Mouse (Mus musculus) bone marrow macrophage, adult 2 months (primary cell): Measurements from ENCODE around the gene Ptprcap. TPM values are rescaled to one million over a fixed set of nuclear protein-coding genes. Genes with fewer than 3 reads are reported as not detected.
"Not testable (repeated sequence)": the region's sequence is repeated elsewhere in the genome, so short reads cannot be mapped to it uniquely, and the experiment has no call there.

Experiments used
- H3K27ac ChIP-seq: 2 replicates; pipeline ENCODE4 v1.5.1; 2012; ENCODE audit warnings: low read depth, low read length; ENCODE audit not compliant: insufficient read depth
- H3K4me1 ChIP-seq: 2 replicates; pipeline ENCODE4 v1.6.1; 2012; ENCODE audit warnings: low read length; ENCODE audit not compliant: control insufficient read depth, insufficient read depth
- H3K4me3 ChIP-seq: 2 replicates; pipeline ENCODE4 v1.5.1; 2012; ENCODE audit warnings: mild to moderate bottlenecking, low read length, moderate library complexity; ENCODE audit not compliant: insufficient read depth
- CTCF ChIP-seq: IDR thresholded peaks from 2 replicates; pipeline ENCODE4 v1.5.1; 2012; ENCODE audit warnings: low read depth, mild to moderate bottlenecking, low read length, moderate library complexity
- POLR2A ChIP-seq: IDR thresholded peaks from 2 replicates; pipeline ENCODE4 v1.6.1; 2012; ENCODE audit warnings: mild to moderate bottlenecking, low read depth, low read length, borderline replicate concordance
- polyA plus RNA-seq: library from polyadenylated mRNA; stranded (reverse); fragments of >200 nt; gene quantifications from 2 replicates; pipeline ENCODE4 v1.2.4, GENCODE M21; 2012; ENCODE audit not compliant: missing spikeins, insufficient read depth, insufficient read length

Gene Ptprcap
- polyA plus RNA-seq, 1 experiment, result 2.3 TPM

DNA sequence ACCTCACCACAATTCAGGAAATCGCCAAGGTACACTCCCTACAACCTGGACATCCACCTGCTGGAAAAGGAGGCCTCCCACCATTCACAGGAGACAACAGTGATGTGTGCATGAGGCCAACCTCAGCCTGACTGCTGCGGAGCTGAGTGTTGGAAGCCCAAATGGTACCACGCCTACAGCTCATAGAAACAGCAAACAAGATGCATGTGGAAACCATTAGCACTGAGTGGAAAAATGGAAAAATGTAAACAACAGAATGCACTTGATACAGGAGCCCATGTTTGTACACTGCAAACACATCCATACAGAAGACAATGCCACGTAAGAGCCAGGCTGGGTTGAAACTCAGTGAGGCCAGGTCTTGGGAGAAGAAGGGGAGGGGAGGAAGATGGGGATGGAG is 29.0 kb upstream of the Ptprcap start:
- TF ChIP-seq CTCF, result no peak
- TF ChIP-seq POLR2A, result no peak
- Histone ChIP-seq H3K4me3 (no peak overlapping the region), H3K4me1 (peaks cover 41% of the 10 kb centered on the region), H3K27ac (peak overlapping the region; percentile 84)

DNA sequence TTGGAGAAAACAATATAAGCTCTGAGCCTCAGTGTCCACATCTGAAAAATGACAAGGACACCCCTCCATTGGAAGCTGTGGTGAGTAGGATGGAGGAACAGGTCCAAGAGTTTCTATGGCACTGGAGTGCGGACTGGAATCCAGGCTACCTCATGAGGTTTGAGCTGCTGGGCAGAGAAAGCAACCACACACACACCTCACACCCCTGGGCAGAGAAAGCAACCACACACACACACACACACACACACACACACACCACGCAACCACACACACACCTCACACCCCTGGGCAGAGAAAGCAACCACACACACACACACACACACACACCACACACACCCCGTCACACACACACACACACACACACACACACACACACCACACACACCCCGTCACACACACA is 28.1 kb upstream of the Ptprcap start:
- Histone ChIP-seq H3K4me1 (peaks cover 38% of the 10 kb centered on the region), H3K27ac (peak overlapping the region; percentile 34; the same call in 1 of the 2 replicates), H3K4me3 (peak overlapping the region; percentile 62)

DNA sequence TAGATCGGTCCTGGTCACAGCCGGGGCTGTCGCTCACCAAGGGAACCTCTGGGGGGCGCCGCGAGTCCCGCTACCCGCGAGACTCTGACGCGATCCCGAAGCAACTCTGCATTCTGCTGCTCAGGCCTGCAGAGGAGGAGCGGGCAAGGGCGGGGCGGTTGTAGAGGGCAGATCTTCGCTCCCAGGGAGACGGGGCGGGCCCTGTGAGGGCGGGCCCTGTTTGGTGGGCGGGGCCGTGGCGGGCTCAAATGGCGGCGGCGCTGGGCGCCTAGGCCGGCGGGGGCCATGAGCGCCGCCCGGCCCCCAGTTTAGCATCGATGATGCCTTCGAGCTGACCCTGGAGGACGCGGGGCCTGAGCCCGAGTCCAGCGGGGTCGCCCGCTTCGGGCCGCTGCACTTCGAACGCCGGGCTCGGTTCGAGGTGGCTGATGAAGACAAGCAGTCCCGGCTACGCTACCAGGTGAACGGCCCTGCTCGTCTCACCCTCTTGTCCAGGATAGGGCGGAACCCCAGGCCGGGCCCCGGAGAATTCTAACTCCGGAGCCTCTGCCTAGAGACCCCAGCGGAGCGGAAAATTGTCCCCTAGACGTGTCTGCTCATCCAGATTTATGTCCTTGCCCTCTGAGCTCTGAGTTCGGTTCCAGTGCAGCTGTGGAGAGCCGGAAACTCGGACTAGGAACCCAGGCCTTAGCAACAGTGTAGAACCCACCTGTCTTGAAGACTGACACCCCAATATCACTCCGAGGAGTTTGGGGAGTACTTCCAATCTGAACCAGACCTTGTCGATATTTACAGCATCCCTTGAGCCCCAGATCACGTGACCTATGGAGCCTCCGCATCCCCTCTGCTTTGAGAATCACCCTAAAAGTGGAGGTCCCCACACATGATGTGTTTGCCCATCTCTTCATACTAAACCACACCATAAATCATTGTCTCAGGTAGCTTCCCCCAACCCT is 27.4 kb upstream of the Ptprcap start, which contains the start of gene Aip:
Aip (minus strand) TSS at position 118 of the 956 bp plus-strand sequence.
- Histone ChIP-seq H3K4me1 (peaks cover 31% of the 10 kb centered on the region), H3K4me3 (peak within 1 kb of the TSS; percentile 75), H3K27ac (peak within 1 kb of the TSS; percentile 34; the same call in 1 of the 2 replicates)
- TF ChIP-seq CTCF (no peak), POLR2A (peak; percentile 87; the same call in 1 of the 2 replicates)

DNA sequence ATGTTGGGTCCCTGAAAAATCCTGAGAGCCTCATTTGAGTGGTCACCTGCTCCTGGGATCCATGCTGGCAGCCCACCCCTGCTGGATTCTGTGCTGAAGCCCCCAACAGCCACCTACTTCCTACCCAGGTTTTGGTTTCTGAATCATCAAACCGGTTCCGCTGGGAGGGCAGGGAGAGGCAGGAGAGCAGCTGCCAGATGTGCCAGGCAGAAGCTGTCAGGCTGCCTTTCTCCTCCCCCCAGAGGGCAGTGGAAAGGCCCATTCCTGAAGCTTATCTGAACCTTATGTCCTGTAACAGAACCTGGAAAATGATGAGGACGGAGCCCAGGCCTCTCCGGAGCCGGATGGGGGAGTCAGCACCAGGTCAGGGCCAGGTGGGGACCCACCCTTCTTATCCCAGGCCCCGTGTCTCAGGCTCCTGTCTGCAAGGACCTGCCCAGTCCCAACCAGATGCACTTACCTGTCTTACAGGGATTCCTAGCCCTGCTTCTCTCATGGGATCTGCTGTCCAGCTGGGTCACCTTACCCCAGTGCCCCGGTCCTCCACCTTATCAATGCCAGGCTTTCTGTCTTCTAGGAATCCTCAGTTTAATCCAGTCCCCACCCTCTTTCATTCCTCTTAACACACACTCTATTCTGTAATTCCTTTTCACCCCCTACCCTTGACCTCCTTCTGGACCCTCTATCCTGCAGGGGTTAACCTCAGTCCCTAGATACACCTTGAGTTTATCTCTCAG is 26.5 kb upstream of the Ptprcap start:
- H3K4me1 ChIP-seq, result peaks cover 28% of the 10 kb centered on the region
- TF ChIP-seq CTCF (no peak), POLR2A (no peak)

DNA sequence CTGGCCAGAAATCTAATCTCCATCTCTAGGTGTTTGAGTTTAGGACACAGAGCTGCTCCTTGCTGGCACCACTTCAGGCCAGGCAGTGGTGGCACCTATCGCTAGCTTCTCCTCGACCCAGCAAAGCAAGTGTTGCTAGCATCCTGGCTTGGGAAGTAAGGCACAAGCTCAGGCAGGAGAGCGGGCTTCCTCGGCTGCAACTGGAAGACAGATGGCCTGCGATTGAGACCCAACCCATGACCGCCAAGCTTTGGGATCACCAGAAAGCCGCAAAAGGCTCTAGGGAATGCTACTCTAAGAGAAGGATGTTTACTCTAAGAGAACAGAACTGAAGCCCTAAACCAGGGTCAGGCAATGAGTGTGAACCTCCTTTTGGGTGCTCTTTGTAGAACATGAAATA is 23.9 kb upstream of the Ptprcap start:
- TF ChIP-seq CTCF (no peak), POLR2A (no peak)
- H3K4me3 ChIP-seq, result no peak overlapping the region
- no peak overlapping the region for H3K27ac ChIP-seq
- H3K4me1 ChIP-seq, result peaks cover 19% of the 10 kb centered on the region

More for the DNA sequence above, 26.5 kb upstream of the Ptprcap start:
- no peak overlapping the region for H3K27ac ChIP-seq
- H3K4me3 ChIP-seq, result peak overlapping the region; percentile 75

DNA sequence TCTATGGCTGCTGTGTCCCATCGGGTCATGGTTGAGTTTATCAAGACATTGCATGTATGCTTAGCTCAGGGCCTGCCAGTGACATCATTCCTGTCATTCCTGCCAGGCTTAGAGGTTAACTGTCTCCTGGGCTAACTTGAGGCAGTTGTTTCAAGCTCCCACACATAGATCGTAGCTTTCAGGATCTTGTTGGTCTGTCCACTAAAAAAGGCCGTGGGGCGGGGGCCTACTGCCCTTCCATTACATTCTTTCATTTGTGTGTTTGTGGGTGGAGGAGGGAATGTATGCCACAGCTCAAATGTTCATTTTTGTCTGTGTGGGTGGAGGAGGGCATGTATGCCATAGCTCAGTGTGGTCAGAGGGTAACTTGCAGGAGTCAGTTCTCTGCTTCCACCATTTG is 23.3 kb upstream of the Ptprcap start:
- Histone ChIP-seq H3K4me1 (peaks cover 18% of the 10 kb centered on the region), H3K4me3 (no peak overlapping the region), H3K27ac (no peak overlapping the region)
- no peak for TF ChIP-seq CTCF
- TF ChIP-seq POLR2A, result no peak

DNA sequence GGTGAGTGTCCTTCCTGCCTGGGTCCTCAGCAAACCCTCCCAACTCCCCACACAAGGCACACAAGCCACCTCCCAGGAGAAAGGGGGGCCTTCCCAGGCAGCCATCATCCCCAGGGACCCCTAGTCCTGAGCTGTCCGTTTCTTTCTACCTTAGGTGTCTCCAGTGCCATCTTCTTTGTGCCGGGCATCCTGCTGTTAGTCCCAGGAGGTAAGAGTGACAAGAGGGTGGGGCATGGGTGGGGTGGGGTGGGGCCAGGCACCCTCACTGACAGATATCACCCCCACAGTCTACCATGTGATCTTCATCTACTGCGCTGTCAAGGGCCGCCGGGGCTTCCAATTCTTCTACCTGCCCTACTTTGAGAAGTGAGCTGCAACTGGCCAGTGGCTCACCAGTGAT is 22.3 kb upstream of the Ptprcap start:
- TF ChIP-seq POLR2A (no peak), CTCF (no peak)
- H3K4me1 ChIP-seq, result peaks cover 21% of the 10 kb centered on the region
- no peak overlapping the region for H3K27ac ChIP-seq
- H3K4me3 ChIP-seq, result no peak overlapping the region

DNA sequence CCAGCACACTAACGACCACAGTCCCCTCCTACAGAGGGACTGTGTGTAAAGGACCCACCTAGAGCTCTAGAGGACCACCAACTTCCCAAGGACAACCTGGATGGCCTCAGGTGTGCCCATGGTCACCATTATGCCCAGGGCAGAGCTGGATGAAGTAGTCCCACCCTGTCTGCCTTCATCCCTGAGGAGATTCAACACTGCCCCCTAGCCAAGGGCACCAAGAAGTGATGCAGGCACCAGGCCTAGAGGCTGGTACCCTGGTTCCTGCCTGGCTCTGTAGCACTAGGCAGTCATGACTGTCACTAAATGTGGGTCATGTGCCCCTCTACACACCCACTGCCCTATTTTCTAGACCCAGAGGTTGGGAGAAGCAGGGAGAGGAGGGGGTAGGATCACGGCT is 21.6 kb upstream of the Ptprcap start:
- TF ChIP-seq CTCF (no peak), POLR2A (no peak)
- Histone ChIP-seq H3K4me3 (no peak overlapping the region), H3K4me1 (peaks cover 18% of the 10 kb centered on the region), H3K27ac (no peak overlapping the region)

DNA sequence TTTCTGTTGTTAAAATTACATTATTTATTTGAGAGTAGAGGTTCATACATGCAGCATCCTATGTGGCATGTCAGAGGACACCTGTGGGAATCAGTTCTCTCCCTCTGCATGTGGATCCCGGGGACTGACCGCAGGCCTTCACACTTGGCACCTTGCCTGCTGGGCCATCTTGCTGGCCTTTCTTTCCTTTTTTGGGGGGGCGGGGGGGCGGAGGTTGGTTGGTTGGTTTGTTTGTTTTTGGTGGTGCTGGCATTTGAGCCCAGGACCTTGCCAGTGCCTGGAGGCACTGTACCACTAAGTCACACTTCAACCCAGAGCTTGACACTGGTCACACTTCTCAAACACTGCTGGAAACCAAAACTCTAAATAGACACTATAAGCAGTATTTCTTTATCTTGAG is 19.1 kb upstream of the Ptprcap start:
- Histone ChIP-seq H3K27ac (no peak overlapping the region), H3K4me3 (no peak overlapping the region), H3K4me1 (peaks cover 25% of the 10 kb centered on the region)
- TF ChIP-seq CTCF, result no peak
- TF ChIP-seq POLR2A, result no peak

DNA sequence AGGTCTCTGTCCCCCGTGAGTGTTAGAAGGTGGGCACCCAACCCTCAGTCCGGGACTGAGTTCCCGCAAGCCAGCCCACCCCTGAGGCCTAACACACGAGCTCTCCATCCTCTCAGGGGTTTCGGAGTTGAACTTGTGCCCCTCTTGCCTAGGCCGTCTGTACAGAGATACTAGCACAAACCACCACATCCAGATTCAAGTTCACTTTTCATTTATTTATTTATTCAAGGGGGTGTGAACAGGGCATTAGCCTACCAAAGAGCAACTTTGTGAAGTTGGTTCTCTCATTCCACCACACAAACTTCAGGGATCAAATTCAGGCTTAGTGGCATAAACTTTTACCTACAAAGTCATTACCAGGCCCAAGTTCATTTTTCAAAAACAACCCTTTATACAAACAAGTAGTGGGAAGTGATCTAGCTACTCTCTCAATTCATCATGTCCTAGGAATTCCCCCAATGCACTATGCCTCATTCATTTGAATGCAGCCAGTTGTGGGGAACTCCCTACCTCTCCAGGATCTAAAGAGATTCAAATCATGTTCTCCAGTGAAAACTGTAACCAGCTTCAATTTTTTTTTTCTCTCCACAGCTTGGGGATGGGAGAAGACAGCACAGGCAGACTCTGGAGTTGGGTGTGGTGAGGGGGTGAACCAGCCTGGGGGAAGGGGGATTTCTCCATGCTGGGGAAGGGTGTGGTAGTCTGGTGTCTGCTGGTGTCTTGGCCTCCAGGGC is 18.0 kb upstream of the Ptprcap start:
- H3K27ac ChIP-seq, result peak overlapping the region; percentile 11; the same call in 1 of the 2 replicates
- peaks cover 25% of the 10 kb centered on the region for H3K4me1 ChIP-seq
- H3K4me3 ChIP-seq, result not testable (repeated sequence)
